Mouse (Mus musculus) thymus, adult 2 months (tissue): ENCODE results near the gene Pmp22.

Experiments used
- CTCF ChIP-seq: fragments of 200-500 bp; IDR thresholded peaks from 2 replicates; pipeline ENCODE4 v1.5.1; 2012; ENCODE audit warnings: mild to moderate bottlenecking, control low read depth, low read length, moderate library complexity, borderline replicate concordance; ENCODE audit not compliant: control insufficient read depth, poor library complexity, insufficient read depth; ENCODE audit errors: extremely low read depth
- POLR2A ChIP-seq: fragments of 200-500 bp; IDR thresholded peaks from 2 replicates; pipeline ENCODE4 v1.6.1; 2012; ENCODE audit warnings: mild to moderate bottlenecking, low read length, control low read depth, moderate library complexity; ENCODE audit not compliant: control insufficient read depth, poor library complexity, insufficient read depth; ENCODE audit errors: extremely low read depth

DNA sequence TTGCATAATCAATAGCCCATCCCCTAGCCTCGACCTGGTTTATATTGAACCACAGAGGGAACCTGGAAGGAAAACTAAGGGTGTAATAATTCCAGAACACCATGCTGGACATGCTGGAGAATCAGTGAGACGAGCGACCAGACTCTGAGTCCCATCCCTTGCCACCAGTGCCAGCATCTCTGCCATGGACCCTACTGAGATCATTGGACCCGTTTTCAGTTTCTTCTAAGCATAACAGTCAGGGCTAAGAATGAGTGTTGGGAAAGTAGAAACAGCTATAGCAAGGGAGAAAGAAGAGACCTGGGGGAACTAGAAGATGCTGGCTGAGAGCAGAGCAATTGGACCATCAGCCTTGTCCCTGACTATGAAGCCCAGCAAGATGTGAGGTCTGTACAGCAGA, 1.3 kb upstream of the Pmp22 start:
- TF ChIP-seq CTCF (no peak), POLR2A (no peak)
